Mouse (Mus musculus): ENCODE measurements around the gene P2ry10.
"Not testable (repeated sequence)": the region's sequence is repeated elsewhere in the genome, so short reads cannot be mapped to it uniquely, and the experiment has no call there.

P2ry10 gene

DNA sequence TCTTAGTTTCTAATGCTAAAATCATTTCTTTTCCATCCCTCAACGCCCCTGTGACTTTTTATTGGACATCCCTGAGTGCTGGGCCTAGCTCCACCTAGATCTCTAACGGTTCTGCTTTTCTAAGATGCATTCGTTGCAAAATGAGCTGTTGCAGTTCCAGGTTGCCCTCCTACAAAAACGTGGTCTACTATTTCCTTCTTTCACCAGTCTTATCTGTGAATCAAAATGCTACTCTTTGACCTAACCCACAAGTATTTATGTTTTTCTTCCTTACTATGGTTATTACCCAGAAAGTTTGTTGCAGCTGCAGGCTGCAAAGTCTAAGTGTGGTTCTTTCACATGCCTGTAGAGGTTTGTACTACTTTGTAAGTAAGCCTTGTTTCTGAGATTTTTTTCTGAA, at the start of gene P2ry10:
P2ry10 (plus strand) TSS at position 316 of the 400 bp plus-strand sequence.
- no peak for DNase-seq (ENCODE audit: low spot score)

- DNase-seq (ENCODE audit: low spot score), result no peak
Measured at GRCm38 (mm10) chrX:107039146-107039545, 49.1 kb upstream of the P2ry10 start.

- DNase-seq (ENCODE audit: low spot score), result no peak
Measured at GRCm38 (mm10) chrX:107039635-107040034, 48.7 kb upstream of the P2ry10 start.

DNA sequence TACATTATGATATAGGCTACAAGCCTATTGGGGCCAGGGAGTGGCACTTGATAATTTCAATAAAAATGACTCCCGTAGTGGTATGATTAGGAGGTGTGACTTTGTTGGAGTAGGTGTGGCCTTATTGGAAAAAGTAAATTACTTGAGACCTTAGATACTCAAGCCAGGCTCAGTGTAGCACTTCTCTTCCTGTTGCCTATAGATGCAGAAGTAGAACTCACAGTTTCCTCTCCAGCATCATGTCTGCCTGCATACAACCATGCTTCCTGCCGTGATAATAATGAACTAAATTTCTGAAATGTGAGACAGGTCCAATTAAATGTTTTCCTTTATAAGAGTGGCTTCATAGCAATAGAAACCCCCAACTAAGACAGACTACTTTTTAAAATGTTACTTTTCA, 45.9 kb upstream of the P2ry10 start:
- DNase-seq (ENCODE audit: low spot score), result no peak

DNA sequence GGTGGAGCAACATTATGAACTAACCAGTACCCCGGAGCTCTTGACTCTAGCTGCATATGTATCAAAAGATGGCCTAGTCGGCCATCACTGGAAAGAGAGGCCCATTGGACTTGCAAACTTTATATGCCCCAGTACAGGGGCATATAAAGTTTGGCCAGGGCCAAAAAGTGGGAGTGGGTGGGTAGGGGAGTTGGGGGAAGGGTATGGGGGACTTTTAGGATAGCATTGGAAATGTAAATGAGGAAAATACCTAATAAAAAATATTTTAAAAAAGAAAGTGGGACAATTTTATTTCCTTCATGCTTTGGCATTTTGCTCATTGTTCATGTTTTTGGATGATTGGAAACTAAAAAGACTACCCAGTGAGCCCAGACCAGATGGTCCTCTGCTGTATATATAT, 4.9 kb upstream of the P2ry10 start:
- not testable (repeated sequence) for DNase-seq (ENCODE audit: low spot score)

- DNase-seq (ENCODE audit: low spot score), result no peak
Measured at GRCm38 (mm10) chrX:107084320-107084719, 4.0 kb upstream of the P2ry10 start.

DNA sequence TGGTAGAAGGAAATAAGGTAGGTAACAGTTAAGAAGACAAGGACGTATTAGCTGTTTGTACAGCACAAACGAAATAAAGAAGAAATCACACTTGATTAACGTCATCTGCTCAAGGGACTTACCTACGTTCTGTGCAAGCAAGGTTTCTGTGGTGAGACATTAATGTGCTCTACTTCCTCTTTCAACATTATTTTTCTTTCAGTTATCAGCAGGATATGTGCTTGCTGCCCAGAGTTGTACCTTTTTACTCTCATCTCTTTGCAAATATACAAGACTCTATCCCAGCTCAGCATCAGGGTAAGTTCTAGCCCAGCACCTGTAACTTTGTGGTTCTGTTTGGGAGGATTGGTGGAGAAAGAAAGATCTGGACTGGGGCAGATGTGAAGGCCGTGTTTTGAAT, 839 bp downstream of the P2ry10 start:
- DNase-seq (ENCODE audit: low spot score), result no peak

GRCm38 (mm10) chrX:107089930-107090329, 1.6 kb downstream of the P2ry10 start:
- no peak for DNase-seq (ENCODE audit: low spot score)

GRCm38 (mm10) chrX:107095633-107096032, 7.3 kb downstream of the P2ry10 start:
- no peak for DNase-seq (ENCODE audit: low spot score)

DNA sequence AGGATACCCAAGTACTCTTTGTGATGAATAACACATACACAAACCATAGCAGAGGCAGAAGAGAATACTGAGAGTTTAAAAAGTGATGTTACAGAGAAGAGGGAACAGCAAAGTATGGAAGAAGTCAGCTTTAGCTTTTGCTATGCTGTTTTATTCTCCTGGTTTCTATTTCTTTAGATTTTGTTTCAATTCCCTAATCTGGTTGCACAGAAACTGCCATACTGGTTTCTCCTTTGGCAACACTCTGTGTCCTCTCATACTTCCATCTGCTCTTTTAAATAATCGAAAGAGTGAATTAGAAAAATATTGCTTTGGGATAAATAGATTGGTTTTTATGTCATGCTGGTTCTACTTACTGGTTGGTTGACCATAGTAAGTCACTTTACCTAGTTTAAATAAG, 28.0 kb downstream of the P2ry10 start:
- DNase-seq (ENCODE audit: low spot score), result no peak

DNA sequence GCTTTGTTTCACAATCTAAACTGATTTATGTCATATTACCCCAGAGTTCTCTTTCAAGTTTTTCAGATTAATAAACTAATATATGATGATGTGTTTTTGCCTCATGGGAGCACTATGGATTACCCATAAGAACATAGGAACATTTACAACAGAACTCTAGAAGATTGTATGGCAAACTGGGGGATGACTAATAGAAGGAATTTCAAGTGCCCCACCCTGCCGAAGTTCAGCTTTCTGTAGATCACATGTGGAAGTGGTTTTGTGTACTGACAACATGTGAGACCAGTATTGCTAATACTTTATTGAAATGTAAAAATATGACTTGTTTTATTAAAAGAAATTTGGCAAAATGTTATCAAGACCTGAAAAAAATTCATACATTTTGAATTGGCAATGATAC, 28.7 kb downstream of the P2ry10 start:
- no peak for DNase-seq (ENCODE audit: low spot score)

DNA sequence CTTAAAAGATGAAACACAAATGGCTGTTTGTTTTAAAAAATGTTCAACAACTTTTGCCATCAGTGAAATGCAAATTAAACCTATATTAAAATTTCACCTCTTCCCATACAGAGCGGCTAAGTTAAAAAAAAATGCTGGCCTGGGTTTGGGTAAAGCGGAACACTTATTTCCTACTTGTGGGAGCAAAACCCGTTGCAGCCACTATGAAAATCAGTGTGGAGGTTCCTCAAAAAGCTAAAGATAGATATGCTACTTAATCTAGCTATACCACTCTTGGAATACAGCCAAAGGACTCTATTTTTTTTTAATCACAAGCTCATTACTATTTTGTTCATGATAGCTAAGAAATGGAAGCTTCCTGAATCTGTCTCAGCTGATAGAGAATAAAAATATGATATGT, 54.9 kb downstream of the P2ry10 start:
- no peak for DNase-seq (ENCODE audit: low spot score)

DNA sequence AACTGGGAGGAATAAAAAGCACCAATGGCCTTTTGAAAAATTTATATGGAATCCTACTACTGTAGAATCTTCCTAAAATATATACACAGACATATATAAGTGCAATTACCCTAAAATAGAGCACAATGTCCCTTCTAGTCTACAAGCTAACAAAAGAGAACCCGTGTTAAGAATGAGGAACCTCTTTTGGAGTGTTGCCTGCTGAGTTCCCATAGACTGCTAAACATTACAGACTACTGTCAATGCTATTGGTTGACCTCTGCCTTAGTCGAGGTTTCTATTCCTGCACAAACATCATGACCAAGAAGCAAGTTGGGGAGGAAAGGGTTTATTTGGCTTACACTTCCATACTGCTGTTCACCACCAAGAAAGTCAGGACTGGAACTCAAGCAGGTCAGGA, 55.6 kb downstream of the P2ry10 start:
- no peak for DNase-seq (ENCODE audit: low spot score)

GRCm38 (mm10) chrX:107148681-107149080, 60.4 kb downstream of the P2ry10 start, which contains the start of gene P2ry10b:
P2ry10b (plus strand) TSS chrX:107148927.
- no peak for DNase-seq (ENCODE audit: low spot score)

- no peak for DNase-seq (ENCODE audit: low spot score)
Measured at GRCm38 (mm10) chrX:107149391-107149993, 61.2 kb downstream of the P2ry10 start.

- no peak for DNase-seq (ENCODE audit: low spot score)
Measured at GRCm38 (mm10) chrX:107150027-107150426, 61.7 kb downstream of the P2ry10 start.

DNA sequence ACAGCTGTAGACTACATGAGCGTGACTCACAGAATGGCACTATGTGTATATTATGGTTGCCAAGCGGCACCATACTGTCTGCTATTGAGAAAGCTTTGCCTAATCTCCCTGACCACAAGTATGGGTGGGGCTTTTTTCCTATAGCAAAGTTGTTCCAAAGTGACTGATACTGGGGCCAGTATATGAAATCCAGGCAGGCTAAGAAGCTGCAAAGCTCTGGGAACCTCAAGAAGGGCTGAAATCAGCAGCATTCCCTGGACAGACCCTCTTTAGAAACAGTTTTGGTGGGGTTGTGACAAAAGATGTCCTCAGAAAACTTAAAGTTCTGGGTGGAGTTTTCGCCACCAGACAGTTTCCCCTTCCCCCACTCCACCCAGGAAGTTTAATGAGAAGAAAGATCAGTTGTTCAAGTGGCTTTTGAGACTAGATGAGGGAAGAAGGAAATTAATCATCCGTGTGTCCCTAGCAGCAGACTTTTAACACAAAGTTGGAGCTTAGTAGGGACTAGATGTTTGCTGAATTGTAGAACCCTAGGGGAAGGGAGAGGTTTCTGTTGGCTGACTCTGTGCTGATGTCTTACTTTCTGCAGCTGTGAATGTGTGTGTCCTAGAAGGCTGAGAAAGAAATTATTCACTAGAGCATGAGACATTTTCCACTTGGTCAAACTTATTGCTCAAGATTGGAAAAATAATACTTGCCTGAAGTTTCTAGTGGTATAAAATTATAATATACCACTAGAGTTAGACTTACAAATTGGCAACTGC, 62.6 kb downstream of the P2ry10 start:
- no peak for DNase-seq (ENCODE audit: low spot score)
